Mouse (Mus musculus) E14TG2a.4 (cell line): ENCODE measurements around the gene Wdr81.

Experiments
- CTCF ChIP-seq: conservative IDR thresholded peaks from 2 replicates; pipeline ENCODE4 v1.5.1; 2014; ENCODE audit warnings: low read length
- NANOG ChIP-seq: IDR thresholded peaks from 2 replicates; pipeline ENCODE4 v1.6.1; 2014; ENCODE audit warnings: borderline replicate concordance, low read length, mixed read lengths
- POU5F1 ChIP-seq: IDR thresholded peaks from 2 replicates; pipeline ENCODE4 v1.6.1; 2014; ENCODE audit warnings: low read length, borderline replicate concordance

DNA sequence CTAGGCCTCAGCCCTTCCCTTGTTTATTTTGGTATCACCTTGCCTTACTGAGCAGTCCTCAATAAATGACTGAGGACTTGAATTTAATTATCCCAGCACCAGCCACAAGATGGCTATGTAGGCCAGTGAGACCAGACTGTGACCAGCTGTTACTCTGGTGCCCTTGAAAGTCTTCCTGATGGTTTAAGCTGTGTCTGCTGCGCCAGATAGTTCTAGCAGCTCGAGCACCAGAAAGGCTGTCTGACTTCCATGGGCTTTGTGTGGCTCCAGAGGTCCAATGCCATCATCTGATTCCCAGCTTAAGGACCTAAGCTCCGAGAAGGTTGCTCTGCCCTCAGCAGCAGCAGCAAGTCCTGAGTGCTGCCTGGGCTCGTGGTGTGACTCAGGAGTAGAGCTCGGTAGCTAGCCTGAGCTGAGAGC lies 52.2 kb downstream of the Wdr81 start:
- TF ChIP-seq CTCF = 0 out of 2 replicates have a peak, but pooled peaks have one; percentile 13
- TF ChIP-seq POU5F1 = no peak
- no peak for TF ChIP-seq NANOG
